Mouse (Mus musculus) MEL (cell line): Measurements from ENCODE around the gene Hspbp1. TPM values are rescaled to one million over a fixed set of nuclear protein-coding genes. Genes with fewer than 3 reads are reported as not detected.

Experiments used
- DNase-seq: peaks from one replicate; pipeline ENCODE4 v3.0.0; 2011; ENCODE audit warnings: low read depth, low spot score
- H3K27ac ChIP-seq: 2 replicates; pipeline ENCODE4 v1.5.1; 2012; ENCODE audit warnings: low read depth, mild to moderate bottlenecking, control low read depth, low read length, moderate library complexity; ENCODE audit not compliant: control insufficient read depth
- H3K27me3 ChIP-seq, 2 experiments: fragments of 150-350 bp in 1 of 2; sonication (generic) in 1 of 2; 2 replicates each; pipeline ENCODE4 v1.6.1; 2012; ENCODE audit warnings: low read length in 2 of 2, mild to moderate bottlenecking in 2 of 2, improper control_type of control experiment in 1 of 2, moderate library complexity in 1 of 2; ENCODE audit not compliant: insufficient read depth in 2 of 2, control insufficient read depth in 1 of 2
- H3K36me3 ChIP-seq, 2 experiments: 2 replicates each; pipeline ENCODE4 v1.6.1; 2012 to 2014; ENCODE audit warnings: low read length in 2 of 2, improper control_type of control experiment in 1 of 2, inconsistent platforms in 1 of 2, mild to moderate bottlenecking in 1 of 2; ENCODE audit not compliant: insufficient read depth in 2 of 2, control insufficient read depth in 1 of 2
- H3K4me1 ChIP-seq, 2 experiments: fragments of 150-350 bp in 1 of 2; sonication (generic) in 1 of 2; 2 replicates each; pipeline ENCODE4 v1.6.1; 2012; ENCODE audit warnings: low read length in 2 of 2, improper control_type of control experiment in 1 of 2, mild to moderate bottlenecking in 1 of 2; ENCODE audit not compliant: insufficient read depth in 2 of 2, control insufficient read depth in 1 of 2
- H3K4me3 ChIP-seq, 2 experiments: fragments of 150-350 bp in 1 of 2; sonication (generic) in 1 of 2; 2 replicates each; pipeline ENCODE4 v1.5.1; 2012; ENCODE audit warnings: low read depth in 2 of 2, low read length in 2 of 2, mild to moderate bottlenecking in 2 of 2, moderate library complexity in 2 of 2, control low read depth in 1 of 2, improper control_type of control experiment in 1 of 2; ENCODE audit not compliant: control insufficient read depth in 1 of 2, insufficient read depth in 1 of 2
- H3K79me2 ChIP-seq: 2 replicates; pipeline ENCODE4 v1.6.1; 2012; ENCODE audit warnings: mild to moderate bottlenecking, low read length, moderate library complexity; ENCODE audit not compliant: control insufficient read depth, poor library complexity, insufficient read depth
- H3K9ac ChIP-seq: 2 replicates; pipeline ENCODE4 v1.6.1; 2012; ENCODE audit warnings: low read depth, mild to moderate bottlenecking, control low read depth, low read length, moderate library complexity; ENCODE audit not compliant: control insufficient read depth, poor library complexity, severe bottlenecking
- H3K9me3 ChIP-seq: fragments of 150-350 bp; sonication (generic); replicated peaks from 2 replicates; pipeline ENCODE4 v1.6.1; 2012; ENCODE audit warnings: mild to moderate bottlenecking, low read length, improper control_type of control experiment, moderate library complexity; ENCODE audit not compliant: insufficient read depth
- BHLHE40 ChIP-seq: IDR thresholded peaks from 2 replicates; pipeline ENCODE4 v1.6.1; 2012; ENCODE audit warnings: low read depth, mild to moderate bottlenecking, inconsistent platforms, low read length, improper control_type of control experiment, borderline replicate concordance
- CHD2 ChIP-seq: IDR thresholded peaks from 2 replicates; pipeline ENCODE4 v1.6.1; 2011; ENCODE audit warnings: low read length, improper control_type of control experiment
- CTCF ChIP-seq, 3 experiments: IDR thresholded peaks in 2 of 3; conservative IDR thresholded peaks in 1 of 3; 2 replicates each; pipeline ENCODE4 v1.5.1; 2011 to 2012; ENCODE audit warnings: low read length in 3 of 3, low read depth in 2 of 3, mild to moderate bottlenecking in 2 of 3, improper control_type of control experiment in 1 of 3, inconsistent platforms in 1 of 3, mixed read lengths in 1 of 3, moderate library complexity in 1 of 3; ENCODE audit not compliant: control insufficient read depth in 1 of 3, insufficient read depth in 1 of 3, poor library complexity in 1 of 3, severe bottlenecking in 1 of 3
- E2F4 ChIP-seq: IDR thresholded peaks from 2 replicates; pipeline ENCODE4 v1.6.1; 2011; ENCODE audit warnings: low read depth, low read length, improper control_type of control experiment, borderline replicate concordance
- ELF1 ChIP-seq: IDR thresholded peaks from 2 replicates; pipeline ENCODE4 v1.6.1; 2014; ENCODE audit warnings: low read depth, mild to moderate bottlenecking, inconsistent platforms, low read length, improper control_type of control experiment, moderate library complexity
- EP300 ChIP-seq, 2 experiments: IDR thresholded peaks; 2 replicates each; pipeline ENCODE4 v1.6.1; 2011; ENCODE audit warnings: improper control_type of control experiment in 2 of 2, low read length in 2 of 2, low read depth in 1 of 2, mild to moderate bottlenecking in 1 of 2
- GATA1 ChIP-seq: IDR thresholded peaks from 2 replicates; pipeline ENCODE4 v1.6.1; 2011; ENCODE audit warnings: low read depth, low read length, improper control_type of control experiment
- MAFK ChIP-seq: IDR thresholded peaks from 2 replicates; pipeline ENCODE4 v1.6.1; 2011; ENCODE audit warnings: low read depth, mild to moderate bottlenecking, low read length, improper control_type of control experiment, borderline replicate concordance
- MAX ChIP-seq: IDR thresholded peaks from 2 replicates; pipeline ENCODE4 v1.6.1; 2011; ENCODE audit warnings: low read length, improper control_type of control experiment
- MEF2A ChIP-seq: IDR thresholded peaks from 2 replicates; pipeline ENCODE4 v1.6.1; 2014; ENCODE audit warnings: low read depth, mild to moderate bottlenecking, inconsistent platforms, low read length, improper control_type of control experiment; ENCODE audit not compliant: poor library complexity, insufficient replicate concordance, severe bottlenecking; ENCODE audit errors: extremely low read depth
- NELFE ChIP-seq: IDR thresholded peaks from 2 replicates; pipeline ENCODE4 v1.6.1; 2011; ENCODE audit warnings: low read depth, low read length, improper control_type of control experiment
- NRF1 ChIP-seq: IDR thresholded peaks from 2 replicates; pipeline ENCODE4 v1.6.1; 2014; ENCODE audit warnings: low read depth, mild to moderate bottlenecking, inconsistent platforms, low read length, improper control_type of control experiment, moderate library complexity; ENCODE audit not compliant: poor library complexity, insufficient read depth, severe bottlenecking
- POLR2A ChIP-seq, 2 experiments: IDR thresholded peaks; 2 replicates each; pipeline ENCODE4 v1.6.1; 2011 to 2012; ENCODE audit warnings: low read length in 2 of 2, mild to moderate bottlenecking in 2 of 2, control low read depth in 1 of 2, improper control_type of control experiment in 1 of 2, low read depth in 1 of 2, moderate library complexity in 1 of 2; ENCODE audit not compliant: control insufficient read depth in 1 of 2, insufficient read depth in 1 of 2, poor library complexity in 1 of 2
- POLR2AphosphoS5 ChIP-seq: IDR thresholded peaks from 2 replicates; pipeline ENCODE4 v1.6.1; 2012; ENCODE audit warnings: low read depth, borderline replicate concordance, mild to moderate bottlenecking, inconsistent platforms, low read length, moderate library complexity, mixed read lengths
- RCOR1 ChIP-seq: IDR thresholded peaks from 2 replicates; pipeline ENCODE4 v1.6.1; 2012; ENCODE audit warnings: low read depth, mild to moderate bottlenecking, inconsistent platforms, low read length, improper control_type of control experiment
- SMC3 ChIP-seq: IDR thresholded peaks from 2 replicates; pipeline ENCODE4 v1.6.1; 2011; ENCODE audit warnings: low read depth, low read length, improper control_type of control experiment
- TAL1 ChIP-seq: IDR thresholded peaks from 2 replicates; pipeline ENCODE4 v1.6.1; 2012; ENCODE audit warnings: mild to moderate bottlenecking, inconsistent platforms, low read length, moderate library complexity, mixed read lengths
- TCF12 ChIP-seq: IDR thresholded peaks from 2 replicates; pipeline ENCODE4 v1.6.1; 2014; ENCODE audit warnings: low read depth, mild to moderate bottlenecking, inconsistent platforms, low read length, improper control_type of control experiment, moderate library complexity
- USF1 ChIP-seq: IDR thresholded peaks from 2 replicates; pipeline ENCODE4 v1.6.1; 2014; ENCODE audit warnings: low read depth, mild to moderate bottlenecking, inconsistent platforms, low read length, improper control_type of control experiment, moderate library complexity
- ZMIZ1 ChIP-seq: IDR thresholded peaks from 2 replicates; pipeline ENCODE4 v1.6.1; 2012; ENCODE audit warnings: low read depth, mild to moderate bottlenecking, inconsistent platforms, low read length, improper control_type of control experiment, moderate library complexity
- polyA plus RNA-seq, 2 experiments: library from polyadenylated mRNA; stranded (reverse) in 1 of 2; unstranded in 1 of 2; fragments of >175 nt in 1 of 2; fragments of >200 nt in 1 of 2; gene quantifications; 2 replicates each; pipeline versions ENCODE4 v1.2.1 to v1.2.4; 2012; ENCODE audit warnings: low replicate concordance in 2 of 2, low read depth in 1 of 2; ENCODE audit not compliant: insufficient read length in 2 of 2, insufficient read depth in 1 of 2, missing spikeins in 1 of 2
- total RNA-seq: library from RNA; depleted of rRNA; stranded (reverse); fragments of 300-350 nt; gene quantifications from 2 replicates; pipeline ENCODE4 v1.2.3, GENCODE M21; 2012

The Hspbp1 gene
- total and polyA plus RNA-seq, 3 experiments, result 101 to 111 TPM; not detected in 1

DNA sequence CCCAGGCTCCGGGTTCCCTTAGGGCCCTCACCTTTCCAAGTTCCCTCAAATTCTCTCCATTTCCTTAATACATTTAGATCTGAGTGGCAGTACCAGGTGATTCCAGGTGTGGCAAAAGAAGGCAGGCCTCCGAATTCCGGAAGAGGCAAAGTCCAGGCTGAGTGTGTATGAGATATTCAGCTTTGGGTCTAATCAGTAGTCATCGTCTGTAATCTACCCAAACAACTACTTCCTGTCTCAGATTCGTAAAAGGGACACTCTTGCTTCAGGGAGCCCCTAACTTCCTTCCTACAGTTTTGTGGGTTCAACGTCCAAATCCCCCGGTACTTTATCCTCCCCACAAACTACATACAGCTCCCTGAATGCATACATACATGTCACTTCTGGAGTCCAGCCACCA, 40.3 kb upstream of the Hspbp1 start, which contains the start of gene Tmem150b (continued):
- TF ChIP-seq POLR2AphosphoS5 (no peak), ELF1 (peak; percentile 50; the same call in 1 of the 2 replicates), CHD2 (no peak), TAL1 (no peak; the same call in 1 of the 2 replicates), NELFE (no peak), USF1 (no peak), MEF2A (no peak), MAFK (no peak), GATA1 (peak; percentile 82), SMC3 (no peak)

DNA sequence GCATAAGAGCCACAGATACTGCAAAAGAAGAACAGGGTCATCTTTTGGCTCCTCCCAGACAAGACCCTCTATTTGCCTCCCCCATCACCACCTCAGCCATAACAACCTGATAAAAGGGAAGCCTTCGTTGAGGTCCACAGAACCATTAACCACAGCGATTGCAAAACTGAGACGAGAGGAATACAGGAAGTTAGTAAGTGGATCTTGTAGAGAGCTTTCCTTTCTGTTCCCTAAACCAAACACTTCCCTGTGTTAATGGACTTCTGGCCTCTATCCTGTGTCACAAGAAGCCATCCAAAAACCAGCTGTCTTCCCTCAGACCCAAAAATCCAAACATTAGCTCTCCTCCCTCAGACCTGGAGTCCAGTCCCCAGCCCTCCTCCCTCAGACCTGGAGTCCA, 39.5 kb upstream of the Hspbp1 start:
- H3K27me3 ChIP-seq, result no peaks in the 10 kb centered on the region
- peaks cover 0 to 7% of the 10 kb centered on the region in 2 experiments; a peak in 2 of 4 replicates for H3K36me3 ChIP-seq
- peak overlapping the region; percentile 8 to 53; a peak in 3 of 4 replicates for H3K4me3 ChIP-seq
- no peak overlapping the region for H3K27ac ChIP-seq
- no peak for TF ChIP-seq NRF1
- TF ChIP-seq EP300 (IDR thresholded peaks at IDR 0.05; ENCODE audit: low read depth in 1 of 2, low read length in 2 of 2), result no peak
- no peak for TF ChIP-seq GATA1
- TF ChIP-seq MAX, result no peak
- no peak for TF ChIP-seq TCF12
- TF ChIP-seq CHD2, result no peak
- no peak for TF ChIP-seq ZMIZ1
- TF ChIP-seq CTCF (IDR thresholded peaks at IDR 0.05 in 2 of 3, conservative IDR thresholded peaks at IDR 0.05 in 1 of 3; ENCODE audit: control insufficient read depth in 1 of 3, insufficient read depth in 1 of 3, low read depth in 2 of 3, low read length in 3 of 3, poor library complexity in 1 of 3, severe bottlenecking in 1 of 3), result no peak
- no peak for TF ChIP-seq RCOR1
- no peak for TF ChIP-seq E2F4
- TF ChIP-seq MAFK, result no peak
- no peak for TF ChIP-seq POLR2A (IDR thresholded peaks at IDR 0.05; ENCODE audit: control insufficient read depth in 1 of 2, insufficient read depth in 1 of 2, low read depth in 1 of 2, low read length in 2 of 2, poor library complexity in 1 of 2)
- TF ChIP-seq ELF1, result no peak
- TF ChIP-seq BHLHE40, result no peak
- TF ChIP-seq, all 39 proteins: peak for 0
- Histone ChIP-seq H3K79me2 (no peaks in the 10 kb centered on the region), H3K4me1 (peaks cover 0 to 18% of the 10 kb centered on the region in 2 experiments; a peak in 3 of 4 replicates), H3K9me3 (no peaks in the 10 kb centered on the region), H3K9ac (peak overlapping the region; percentile 32; the same call in 1 of the 2 replicates)
- DNase-seq, result peak; percentile 57
